Comparison of ENCODE assay signal across 19 mouse cellular contexts in genomic region chr6:39472837-39473236, GRCm38 (mm10). TPM values are rescaled to one million over a fixed set of nuclear protein-coding genes. Genes with fewer than 3 reads are reported as not detected.
DNase-seq lines count a peak whose midpoint lies in the region; ATAC-seq lines count a peak whose summit lies in the region.
"Had no signal": no experiment of that assay in that cellular context is flagged by ENCODE, and none has a peak within 500 bp of the region (broad histone marks: within the 10 kb centered on the region; RNA-seq: fewer than 3 reads in every experiment).

No protein-coding gene starts in this region.

- H3K27me3 ChIP-seq in kidney, embryonic 15.5 days, result no peaks in the 10 kb centered on the region
- H3K27me3 ChIP-seq in embryonic facial prominence, embryonic 11.5 days (ENCODE audit: control insufficient read depth, insufficient read depth, low read length), result no peaks in the 10 kb centered on the region
- H3K27me3 ChIP-seq in limb, embryonic 12.5 days, result no peaks in the 10 kb centered on the region
- H3K27me3 ChIP-seq in forebrain, embryonic 13.5 days, result no peaks in the 10 kb centered on the region
- no peaks in the 10 kb centered on the region for H3K27me3 ChIP-seq in kidney, embryonic 16.5 days (ENCODE audit: insufficient read depth, low read length)
- H3K27me3 ChIP-seq: forebrain, embryonic 15.5 days; heart, embryonic 13.5 days; hindbrain, embryonic 15.5 days had no signal

- H3K9ac ChIP-seq in kidney, embryonic 15.5 days, result no peak overlapping the region
- H3K9ac ChIP-seq in embryonic facial prominence, embryonic 11.5 days (replicated peaks; ENCODE audit: low read length), result no peak overlapping the region
- H3K9ac ChIP-seq in limb, embryonic 12.5 days (replicated peaks), result no peak overlapping the region
- H3K9ac ChIP-seq in forebrain, embryonic 13.5 days, result no peak overlapping the region
- no peak overlapping the region for H3K9ac ChIP-seq in kidney, embryonic 16.5 days (replicated peaks; ENCODE audit: low read length)
- H3K9ac ChIP-seq: forebrain, embryonic 15.5 days; heart, embryonic 13.5 days; hindbrain, embryonic 15.5 days had no signal

- DNase-seq in kidney, postnatal 36 days, result no peak
- no peak for DNase-seq in embryonic facial prominence, embryonic 11.5 days (ENCODE audit: low spot score)
- DNase-seq: adrenal gland, postnatal 10 days; cerebellum, adult 11 months; cerebellum, adult 8-10 months; cerebellum, postnatal 14 days; embryo, embryonic 11 days; gastrocnemius, postnatal 25 days; heart, postnatal 36 days had no signal

- 43% methylated on average over 5 of the region's 5 CpGs for WGBS in kidney, embryonic 15.5 days
- WGBS in embryonic facial prominence, embryonic 11.5 days, result 44% methylated on average over 5 of the region's 5 CpGs
- WGBS in limb, embryonic 12.5 days, result 49% methylated on average over 5 of the region's 5 CpGs
- 80% methylated on average over 5 of the region's 5 CpGs for WGBS in forebrain, embryonic 13.5 days
- 41% methylated on average over 5 of the region's 5 CpGs for WGBS in kidney, embryonic 16.5 days

- H3K4me2 ChIP-seq in kidney, embryonic 15.5 days, result no peak overlapping the region
- no peak overlapping the region for H3K4me2 ChIP-seq in embryonic facial prominence, embryonic 11.5 days (ENCODE audit: low read depth, low read length)
- no peak overlapping the region for H3K4me2 ChIP-seq in limb, embryonic 12.5 days
- H3K4me2 ChIP-seq in forebrain, embryonic 13.5 days, result no peak overlapping the region
- no peak overlapping the region for H3K4me2 ChIP-seq in kidney, embryonic 16.5 days (replicated peaks; ENCODE audit: low read depth, low read length)
- H3K4me2 ChIP-seq: forebrain, embryonic 15.5 days; heart, embryonic 13.5 days; hindbrain, embryonic 15.5 days had no signal

- no peaks in the 10 kb centered on the region for H3K9me3 ChIP-seq in kidney, embryonic 15.5 days (replicated peaks)
- no peaks in the 10 kb centered on the region for H3K9me3 ChIP-seq in embryonic facial prominence, embryonic 11.5 days (replicated peaks; ENCODE audit: control insufficient read depth, low read length)
- H3K9me3 ChIP-seq in limb, embryonic 12.5 days, result no peaks in the 10 kb centered on the region
- H3K9me3 ChIP-seq in forebrain, embryonic 13.5 days (replicated peaks), result no peaks in the 10 kb centered on the region
- H3K9me3 ChIP-seq in kidney, embryonic 16.5 days (ENCODE audit: low read length), result no peaks in the 10 kb centered on the region
- H3K9me3 ChIP-seq: forebrain, embryonic 10.5 days; forebrain, embryonic 15.5 days; G1E; heart, embryonic 13.5 days; hindbrain, embryonic 15.5 days had no signal

- H3K36me3 ChIP-seq in kidney, embryonic 15.5 days, result peaks cover 61% of the 10 kb centered on the region
- H3K36me3 ChIP-seq in embryonic facial prominence, embryonic 11.5 days (replicated peaks; ENCODE audit: control insufficient read depth, insufficient read depth, low read depth, low read length), result peaks cover 5% of the 10 kb centered on the region
- peaks cover 70% of the 10 kb centered on the region for H3K36me3 ChIP-seq in limb, embryonic 12.5 days
- H3K36me3 ChIP-seq in forebrain, embryonic 13.5 days (ENCODE audit: poor library complexity, severe bottlenecking), result peaks cover 75% of the 10 kb centered on the region
- peaks cover 21% of the 10 kb centered on the region for H3K36me3 ChIP-seq in kidney, embryonic 16.5 days (ENCODE audit: insufficient read depth, low read length)
- H3K36me3 ChIP-seq: G1E had no signal

- 0 out of 2 replicates have a peak overlapping the region, but pooled peaks have one; percentile 41 for H3K27ac ChIP-seq in kidney, embryonic 15.5 days
- H3K27ac ChIP-seq in embryonic facial prominence, embryonic 11.5 days (replicated peaks; ENCODE audit: low read depth, low read length), result 0 out of 2 replicates have a peak overlapping the region, but pooled peaks have one; percentile 13
- H3K27ac ChIP-seq in limb, embryonic 12.5 days, result peak overlapping the region; percentile 56; the same call in 1 of the 2 replicates
- H3K27ac ChIP-seq in forebrain, embryonic 13.5 days, result no peak overlapping the region
- no peak overlapping the region for H3K27ac ChIP-seq in kidney, embryonic 16.5 days (ENCODE audit: low read length)
- H3K27ac ChIP-seq: forebrain, embryonic 10.5 days; forebrain, embryonic 15.5 days; hindbrain, embryonic 15.5 days had no signal

- peaks cover 21% of the 10 kb centered on the region for H3K4me1 ChIP-seq in kidney, embryonic 15.5 days
- H3K4me1 ChIP-seq in embryonic facial prominence, embryonic 11.5 days (ENCODE audit: control insufficient read depth, insufficient read depth, low read length), result no peaks in the 10 kb centered on the region; the same call in 1 of the 2 replicates
- H3K4me1 ChIP-seq in limb, embryonic 12.5 days (replicated peaks), result peaks cover 30% of the 10 kb centered on the region
- no peaks in the 10 kb centered on the region for H3K4me1 ChIP-seq in forebrain, embryonic 13.5 days
- H3K4me1 ChIP-seq in kidney, embryonic 16.5 days (ENCODE audit: insufficient read depth, low read length), result peaks cover 9% of the 10 kb centered on the region; the same call in 1 of the 2 replicates

- no peak overlapping the region for H3K4me3 ChIP-seq in kidney, embryonic 15.5 days (replicated peaks)
- H3K4me3 ChIP-seq in embryonic facial prominence, embryonic 11.5 days (ENCODE audit: low read depth, low read length), result no peak overlapping the region
- no peak overlapping the region for H3K4me3 ChIP-seq in limb, embryonic 12.5 days (replicated peaks)
- no peak overlapping the region for H3K4me3 ChIP-seq in forebrain, embryonic 13.5 days
- no peak overlapping the region for H3K4me3 ChIP-seq in kidney, embryonic 16.5 days (ENCODE audit: low read length)
- H3K4me3 ChIP-seq: erythroblast, embryonic 14.5 days; forebrain, embryonic 10.5 days; forebrain, embryonic 15.5 days; heart, embryonic 13.5 days; hindbrain, embryonic 15.5 days had no signal

- ATAC-seq in kidney, embryonic 15.5 days (replicated peaks; ENCODE audit: low FRiP score), result no peak; the same call in 1 of the 2 replicates
- ATAC-seq in embryonic facial prominence, embryonic 11.5 days (replicated peaks; ENCODE audit: insufficient number of reproducible peaks, low FRiP score, low TSS enrichment, low read depth), result no peak
- ATAC-seq in limb, embryonic 12.5 days (ENCODE audit: insufficient number of reproducible peaks, insufficient read depth, low FRiP score, low TSS enrichment, low read depth), result no peak
- ATAC-seq in forebrain, embryonic 13.5 days, result no peak
- ATAC-seq in kidney, embryonic 16.5 days (ENCODE audit: low FRiP score, low TSS enrichment), result no peak
- ATAC-seq: forebrain, embryonic 15.5 days had no signal

RNA-seq across cellular contexts. Expression of gene Mkrn1, which starts 52.6 kb away (rescaled TPM):
- polyA plus RNA-seq in kidney, embryonic 15.5 days (2015; fragmentation: Nextera tagmentation; extraction: Ambion mirVana), result 59.8 and 60.2 TPM in 2 replicates
- polyA plus RNA-seq in embryonic facial prominence, embryonic 11.5 days (2014; fragmentation: Nextera tagmentation; extraction: Ambion mirVana), result 55.7 and 59.7 TPM in 2 replicates
- 45.0 and 46.4 TPM in 2 replicates for polyA plus RNA-seq in limb, embryonic 12.5 days (2016; fragmentation: Nextera tagmentation; extraction: Ambion mirVana)
- 171 and 175 TPM in 2 replicates for polyA plus RNA-seq in forebrain, embryonic 13.5 days (2015; fragmentation: Nextera tagmentation; extraction: Ambion mirVana)
- 59.4 and 64.1 TPM in 2 replicates for polyA plus RNA-seq in kidney, embryonic 16.5 days (2015; fragmentation: Nextera tagmentation; extraction: Ambion mirVana)

Comparison
In these comparisons a context has a peak if more than half of its experiments do, and no peak if none do; other contexts are left out.
1. H3K27ac ChIP-seq: peak in kidney, embryonic 15.5 days (single experiment), embryonic facial prominence, embryonic 11.5 days (single experiment) and limb, embryonic 12.5 days (single experiment); none in forebrain, embryonic 13.5 days (single experiment) and kidney, embryonic 16.5 days (single experiment).